Mouse (Mus musculus) heart, postnatal 14 days (tissue): ENCODE results near the gene Usp29. TPM values are rescaled to one million over a fixed set of nuclear protein-coding genes. Genes with fewer than 3 reads are reported as not detected.
"Not testable (repeated sequence)": the region's sequence is repeated elsewhere in the genome, so short reads cannot be mapped to it uniquely, and the experiment has no call there.

ENCODE experiments used
- DNase-seq, 2 experiments: peaks; one replicate each; pipeline ENCODE4 v3.0.0; 2021 to 2022
- intact Hi-C: fragments of 180-260 bp; cut with DNase I; formaldehyde crosslinking; loops from one replicate; pipeline ENCODE4 v1.15.1; 2025
- total RNA-seq, 2 experiments: library from RNA; stranded (reverse); gene quantifications; 2 replicates each; pipeline ENCODE4 v1.2.3; 2021

The Usp29 gene
- total RNA-seq, 2 experiments from 2014 or later, result 0.22 to 0.57 TPM

DNA sequence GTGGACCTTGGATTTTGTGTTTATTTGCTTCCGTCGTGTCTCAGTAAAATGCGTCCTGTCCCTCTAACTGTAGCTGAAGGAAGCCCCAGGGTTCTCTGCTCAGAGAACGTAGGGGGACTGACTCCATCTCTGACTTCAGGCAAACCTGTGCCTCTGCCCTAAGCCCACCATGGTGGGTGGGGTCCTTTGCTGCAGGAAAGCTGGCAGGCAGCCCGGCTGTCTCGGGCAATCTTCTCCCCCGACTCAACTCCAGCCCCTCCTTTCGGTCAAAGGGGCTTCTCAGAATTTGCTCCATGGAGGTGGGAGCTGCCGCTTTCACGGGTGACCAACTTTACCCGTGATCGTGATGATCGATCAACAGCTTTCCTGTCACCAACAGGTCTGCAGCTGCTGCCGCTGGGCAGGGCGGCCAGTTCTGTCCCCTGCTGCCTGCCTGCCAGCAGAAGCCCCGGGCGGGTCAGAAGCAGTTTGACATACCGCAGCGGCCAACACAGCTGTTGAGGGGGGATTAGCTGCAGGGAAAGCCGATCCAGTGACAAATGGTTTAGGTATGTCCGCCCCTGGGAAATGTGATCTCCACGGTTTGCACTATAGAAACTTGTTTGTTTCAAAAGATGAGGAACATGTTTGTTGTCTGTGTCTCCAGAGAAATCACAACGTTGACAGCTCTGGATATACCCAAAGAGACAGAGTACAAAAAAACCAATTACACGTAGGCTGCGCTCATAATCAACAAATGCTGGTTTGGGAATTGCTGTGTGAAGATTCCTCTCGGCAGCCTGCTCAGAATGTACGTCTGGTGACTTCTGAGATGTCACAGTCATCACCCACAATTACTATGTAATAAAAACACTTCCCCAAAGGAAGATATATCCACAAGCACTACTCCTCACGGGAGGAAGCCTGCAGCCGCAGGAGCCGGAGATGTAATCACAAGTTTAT is 183.3 kb downstream of the Usp29 start:
- peak; percentile 47 to 63 for DNase-seq
- intact Hi-C loops, result loop anchor here (10.0 kb wide), 1 partner anchor 109 kb away; no protein-coding TSS in a partner anchor

DNA sequence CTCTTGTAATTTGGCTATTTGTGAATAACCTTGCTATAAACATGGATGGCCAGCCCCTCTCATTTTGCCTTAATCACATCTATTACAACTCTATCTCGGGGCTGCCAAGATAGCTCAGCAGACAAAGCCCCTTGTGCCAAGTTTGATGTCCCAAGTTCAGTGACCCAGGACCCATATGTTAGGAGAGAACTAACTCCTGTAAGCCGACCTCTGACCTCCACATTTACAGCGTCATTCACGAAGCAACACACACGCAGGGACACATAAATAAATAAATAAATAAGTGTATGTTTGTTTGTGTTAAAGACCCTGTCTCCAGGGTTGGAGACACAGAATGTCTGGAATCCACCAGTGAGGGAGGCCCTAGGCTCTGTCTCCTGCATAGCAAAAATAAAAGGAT is 186.7 kb downstream of the Usp29 start:
- DNase-seq, result no peak
- intact Hi-C loops, result loop anchor here (5.0 to 10.0 kb wide), 3 partner anchors 112 to 560 kb away; partner anchors contain the start of genes Peg3 and Usp29

DNA sequence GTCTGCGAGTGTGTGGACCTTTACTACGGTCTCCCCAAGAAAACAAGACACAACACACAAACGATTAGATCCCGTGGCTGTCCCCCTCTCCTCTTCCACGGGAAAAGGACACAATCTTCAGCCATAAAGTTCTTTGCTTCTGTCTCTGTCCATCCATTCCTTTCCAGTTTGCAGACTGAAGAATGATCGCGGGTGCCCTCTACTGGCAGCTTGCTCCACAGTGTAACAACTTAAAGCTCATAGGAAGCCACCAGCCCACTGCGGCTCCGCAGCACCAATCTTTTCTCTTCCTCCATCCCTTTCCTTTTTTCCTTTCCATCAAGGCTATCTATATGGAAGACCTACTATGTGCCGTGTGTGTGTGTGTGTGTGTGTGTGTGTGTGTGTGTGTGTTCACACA is 187.9 kb downstream of the Usp29 start:
- intact Hi-C loops, result loop anchor here (2.0 to 10.0 kb wide), 4 partner anchors 113 to 561 kb away; partner anchors contain the start of genes Peg3 and Usp29
- DNase-seq, result peak; percentile 85 to 88

DNA sequence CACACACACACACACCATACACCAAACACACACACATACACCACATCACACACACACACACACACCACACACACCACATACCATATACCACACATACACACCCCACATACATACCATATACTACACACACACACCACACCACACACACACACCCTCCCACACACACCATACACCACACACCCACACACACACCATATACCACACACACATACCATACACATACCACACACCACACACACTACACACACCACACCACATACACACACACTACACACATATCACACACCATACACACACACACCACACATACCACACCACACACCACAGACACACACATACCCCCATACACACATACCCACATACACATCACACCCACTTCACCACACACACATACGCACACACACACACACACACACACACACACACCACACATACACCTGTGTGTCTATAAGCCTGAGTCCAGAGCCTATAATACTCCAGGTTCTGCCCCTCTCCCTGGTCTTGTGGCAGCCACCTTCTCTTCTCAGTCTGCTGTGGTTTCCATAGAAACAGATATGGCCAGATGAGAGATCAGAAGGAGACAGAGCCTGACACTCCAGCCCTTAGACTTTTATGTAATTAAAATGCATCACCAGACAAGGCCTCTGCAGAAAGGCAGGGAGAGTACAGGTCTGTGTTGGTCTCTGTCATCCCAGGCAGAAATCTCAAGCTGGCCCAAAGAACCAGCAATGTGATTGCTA is 188.9 kb downstream of the Usp29 start:
- intact Hi-C loops, result loop anchor here (2.0 to 10.0 kb wide), 4 partner anchors 114 to 562 kb away; partner anchors contain the start of genes Peg3 and Usp29
- DNase-seq, result no peak

DNA sequence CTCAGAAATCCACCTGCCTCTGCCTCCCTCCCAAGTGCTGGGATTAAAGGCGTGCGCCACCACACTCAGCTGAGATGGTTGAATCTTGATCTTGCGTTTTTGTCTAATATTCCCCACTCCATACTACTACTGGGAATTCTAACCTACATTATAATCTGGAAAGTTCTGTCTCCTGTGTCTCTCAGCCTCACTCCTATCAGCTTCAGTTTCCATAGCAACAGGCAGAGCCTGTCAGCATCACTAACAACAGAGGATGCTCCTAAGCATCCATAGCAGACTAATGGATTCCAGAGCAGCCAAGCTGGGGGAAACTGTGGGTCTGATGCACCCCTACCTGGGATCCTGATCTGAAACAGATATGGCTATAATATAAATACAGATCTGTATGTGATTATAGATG is 193.1 kb downstream of the Usp29 start:
- intact Hi-C loops, result loop anchor here (5.0 kb wide), 1 partner anchor 486 kb away; the partner anchor contains the start of gene Olfr1344
- no peak for DNase-seq

DNA sequence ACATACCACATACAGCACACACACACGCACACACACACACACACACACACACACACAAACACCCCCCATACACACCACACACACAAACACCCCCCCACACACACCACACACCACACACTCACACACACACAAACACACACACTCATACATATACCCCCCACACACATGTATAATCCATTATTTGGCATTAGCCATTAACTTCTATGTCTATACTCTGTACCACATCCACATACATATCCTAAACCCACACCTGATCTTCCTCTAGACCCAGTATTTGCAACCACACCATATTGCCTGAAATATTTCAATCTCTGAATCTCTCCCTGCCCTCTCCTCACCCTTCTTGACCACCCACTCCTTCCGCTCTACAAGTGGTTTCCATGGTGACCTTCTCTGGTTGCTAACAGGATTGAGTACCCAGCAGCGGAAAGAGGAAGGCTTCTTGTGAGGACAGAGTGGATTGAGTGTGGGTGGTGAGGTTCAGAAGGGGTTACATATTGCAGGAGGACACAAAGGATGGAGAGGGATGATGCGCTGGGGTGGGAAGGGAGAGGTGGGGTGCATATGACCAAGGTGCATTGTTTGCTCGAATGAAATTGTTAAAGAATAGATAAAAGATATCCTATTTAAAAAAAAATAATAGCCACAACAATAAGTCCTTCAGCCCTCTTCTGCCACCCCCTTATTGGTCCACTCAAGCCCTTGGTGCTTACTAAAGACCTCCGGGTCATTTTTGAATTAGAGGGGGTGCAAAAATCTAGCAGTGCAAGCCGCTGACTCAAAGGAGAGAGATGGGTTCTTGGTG is 195.8 kb downstream of the Usp29 start:
- DNase-seq, result no peak
- intact Hi-C loops, result no loop called here

DNA sequence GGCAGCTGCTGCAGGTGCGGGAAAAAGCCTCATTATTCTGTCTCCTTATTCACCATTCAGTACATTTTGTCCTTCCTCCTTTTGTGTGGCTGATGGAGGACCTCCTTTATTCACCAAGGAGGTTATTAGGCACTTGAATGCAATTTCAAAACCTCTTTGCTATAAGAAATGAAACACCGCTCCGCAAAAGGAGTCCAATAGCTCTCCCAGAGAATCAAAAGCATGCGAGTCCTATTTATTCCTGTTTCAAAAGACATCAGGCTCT is 196.3 kb downstream of the Usp29 start:
- no peak for DNase-seq
- intact Hi-C loops, result no loop called here

DNA sequence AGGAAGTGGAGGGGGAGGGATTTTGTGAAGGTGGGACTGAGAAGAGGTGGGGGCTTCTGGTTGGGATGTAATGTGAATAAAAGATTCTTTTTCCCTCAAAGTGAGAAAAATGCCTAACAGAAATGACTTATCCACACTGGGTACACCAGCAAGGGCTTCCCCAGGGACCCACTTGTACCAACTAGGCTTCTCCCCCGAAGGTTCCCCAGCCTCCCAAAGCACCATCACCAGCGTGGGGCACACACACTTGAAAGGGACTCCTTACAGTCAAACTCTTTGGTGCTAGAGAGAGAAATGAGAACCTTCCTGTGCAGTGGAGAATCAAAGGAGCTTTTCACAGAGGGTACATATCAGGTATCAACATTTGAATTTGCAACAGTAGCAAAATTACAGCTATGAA is 198.9 kb downstream of the Usp29 start:
- no peak for DNase-seq
- intact Hi-C loops, result no loop called here

DNA sequence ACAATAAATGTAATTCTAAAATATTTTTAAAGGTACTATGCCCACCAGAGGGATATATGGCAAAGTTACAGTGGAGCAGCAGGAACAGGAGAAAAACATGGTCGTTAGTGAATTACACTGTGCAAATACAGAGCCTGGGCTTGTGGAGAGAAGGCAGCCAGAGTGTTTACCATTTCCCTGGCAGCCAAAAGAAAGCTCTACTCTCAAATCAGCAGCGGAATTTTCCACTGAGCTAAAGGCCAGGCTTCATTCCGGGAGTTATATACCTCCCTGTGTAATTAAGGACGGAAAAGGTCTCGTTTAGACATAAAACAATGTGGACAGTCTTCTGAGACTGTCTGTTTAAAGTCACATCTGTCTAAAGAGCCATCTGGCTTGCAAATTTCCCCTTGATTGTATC is 204.4 kb downstream of the Usp29 start:
- DNase-seq, result no peak
- intact Hi-C loops, result loop anchor here (5.0 kb wide), 1 partner anchor 347 kb away; no protein-coding TSS in a partner anchor

DNA sequence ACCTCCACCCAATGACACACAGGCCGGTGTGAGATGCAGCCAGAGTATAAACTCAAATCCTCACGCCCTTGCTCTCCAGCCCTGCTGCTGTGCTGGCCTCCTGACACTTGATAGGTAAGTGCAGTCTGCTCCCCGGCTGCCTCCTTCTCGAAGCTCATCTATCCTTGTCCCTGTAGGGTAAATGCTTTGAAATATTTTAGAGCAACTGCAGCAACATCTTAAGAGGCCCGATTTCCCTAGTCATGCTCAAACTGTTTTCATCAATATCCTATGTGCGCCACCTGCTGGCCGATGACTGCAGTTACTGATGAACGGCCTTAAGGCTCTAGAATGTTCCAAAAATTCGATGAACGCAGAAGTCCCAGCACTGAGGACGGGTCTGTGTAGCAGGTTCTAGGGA is 206.7 kb downstream of the Usp29 start:
- DNase-seq, result peak; percentile 74 to 81
- intact Hi-C loops, result loop anchor here (1.0 to 5.0 kb wide), 4 partner anchors 278 to 578 kb away; no protein-coding TSS in a partner anchor

DNA sequence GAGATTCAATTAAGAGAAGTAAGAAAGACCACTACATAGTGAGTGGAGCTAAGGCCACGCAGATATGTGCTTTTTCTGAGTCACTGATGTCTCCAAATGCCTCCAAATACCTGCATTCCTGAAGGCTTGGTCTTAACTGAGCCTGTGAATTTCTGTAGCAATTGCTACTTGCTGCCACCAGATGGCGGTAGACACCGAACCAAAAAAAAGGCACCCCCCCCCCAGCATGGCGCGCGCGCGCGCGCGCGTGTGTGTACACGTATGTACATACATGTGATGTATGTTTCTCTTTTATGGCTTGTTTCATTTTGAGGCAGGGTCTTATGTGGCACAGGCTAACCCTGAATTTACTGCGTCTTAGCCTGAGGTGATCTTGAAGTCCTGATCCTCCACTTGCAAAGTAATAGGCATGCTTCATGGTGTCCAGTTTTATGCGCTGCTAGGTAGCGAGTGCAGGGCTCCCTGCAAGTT is 210.4 kb downstream of the Usp29 start:
- intact Hi-C loops, result loop anchor here (5.0 kb wide), 2 partner anchors 247 to 337 kb away; partner anchors contain the start of gene Gm45844
- peak in 1 of 2 experiments; percentile 9 for DNase-seq

DNA sequence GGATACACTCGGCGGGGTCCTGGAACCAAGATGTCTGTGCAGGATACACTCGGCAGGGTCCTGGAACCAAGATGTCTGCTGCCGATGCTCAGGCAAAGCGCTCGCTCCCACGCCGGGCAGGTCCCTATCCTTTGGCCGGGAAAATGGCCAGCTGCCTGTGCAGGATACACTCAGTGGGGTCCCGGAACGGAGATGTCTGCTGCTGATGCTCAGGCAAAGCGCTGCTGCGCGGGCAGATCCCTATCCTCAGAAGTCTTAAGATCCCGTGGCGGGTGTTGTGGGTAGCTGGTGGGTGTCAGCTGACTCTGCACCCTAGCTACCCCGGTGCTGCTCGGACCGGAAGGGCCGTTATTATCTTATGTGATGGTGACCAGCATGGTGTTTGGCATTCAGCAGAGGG is 217.7 kb downstream of the Usp29 start:
- intact Hi-C loops, DNase-seq: not testable (repeated sequence)

DNA sequence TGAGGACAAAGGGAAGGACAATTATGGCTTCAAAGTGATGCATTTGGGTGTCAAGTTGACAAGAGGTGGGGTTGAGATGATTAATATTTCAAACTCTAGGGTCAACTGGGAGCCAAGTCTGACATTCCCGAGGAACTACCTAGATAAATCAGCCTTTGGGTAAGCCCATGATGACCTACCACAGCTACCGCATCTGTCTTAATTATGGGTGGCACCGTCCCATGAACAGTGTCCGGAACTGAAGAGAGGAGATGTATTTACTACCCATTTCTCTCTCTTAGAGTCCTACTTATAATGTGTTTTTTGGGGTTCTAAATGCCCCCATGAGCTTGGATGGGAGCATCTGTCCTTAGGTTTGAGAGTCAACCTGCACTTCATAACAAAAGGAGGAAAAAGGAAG is 226.2 kb downstream of the Usp29 start:
- intact Hi-C loops, result no loop called here
- no peak for DNase-seq

DNA sequence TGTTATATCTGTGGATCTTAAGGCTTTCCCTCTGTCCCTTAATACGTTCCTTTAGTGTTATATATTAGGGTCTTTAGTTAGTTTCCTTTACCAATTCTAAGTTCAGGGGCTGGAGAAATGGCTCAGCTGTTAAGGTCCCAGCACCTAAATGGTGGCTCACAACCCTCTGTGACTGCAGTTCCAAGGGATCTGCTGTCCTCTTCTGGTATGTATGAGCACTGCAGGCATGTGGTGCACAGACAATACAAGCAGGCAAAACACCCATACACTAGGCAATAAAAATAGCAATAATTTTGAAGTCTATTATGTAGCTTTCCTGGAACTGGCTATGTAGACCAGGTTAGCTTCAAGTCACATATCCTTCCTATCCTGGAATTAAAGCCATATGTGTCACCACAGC is 228.2 kb downstream of the Usp29 start:
- intact Hi-C loops, result no loop called here
- no peak for DNase-seq

DNA sequence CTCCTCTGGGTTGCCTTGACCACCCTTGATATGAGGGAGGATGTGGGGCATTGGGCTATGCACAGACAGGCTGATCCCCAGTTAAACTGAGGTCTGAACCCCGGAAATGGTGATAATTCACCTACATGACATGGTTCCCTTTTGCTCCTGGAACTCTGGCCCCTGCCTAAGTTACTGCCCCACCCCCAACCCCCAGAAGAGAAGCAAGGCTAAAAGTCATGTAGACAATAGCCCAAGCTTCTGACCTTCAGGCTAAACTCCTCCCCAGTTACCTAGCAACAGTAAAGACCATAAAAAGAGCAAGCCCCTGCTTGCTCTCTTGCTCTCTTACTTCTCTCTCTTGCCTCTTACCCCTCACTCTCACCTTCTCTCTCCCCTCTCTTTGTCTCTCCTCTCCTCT is 243.2 kb downstream of the Usp29 start:
- no peak for DNase-seq
- intact Hi-C loops, result no loop called here

DNA sequence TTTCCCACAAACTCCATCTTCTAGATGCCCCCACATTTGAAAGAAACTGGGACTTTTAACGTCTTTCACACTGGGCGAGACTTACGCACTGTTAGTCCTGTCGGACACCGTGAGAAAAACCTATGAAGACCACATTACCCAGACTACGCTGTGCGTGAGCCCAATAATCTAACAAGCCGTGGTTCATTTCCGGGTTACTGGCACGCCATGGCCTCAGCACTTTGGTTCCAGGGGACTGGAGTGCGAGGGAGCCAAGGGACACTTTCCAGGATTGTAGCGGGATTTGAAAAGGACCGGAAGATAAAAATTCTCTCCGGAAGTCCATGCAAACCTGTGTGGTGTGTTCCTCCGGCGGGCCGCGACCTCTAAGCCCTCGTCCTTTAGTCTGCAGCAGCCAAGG is 246.5 kb downstream of the Usp29 start:
- intact Hi-C loops, result no loop called here
- no peak for DNase-seq

DNA sequence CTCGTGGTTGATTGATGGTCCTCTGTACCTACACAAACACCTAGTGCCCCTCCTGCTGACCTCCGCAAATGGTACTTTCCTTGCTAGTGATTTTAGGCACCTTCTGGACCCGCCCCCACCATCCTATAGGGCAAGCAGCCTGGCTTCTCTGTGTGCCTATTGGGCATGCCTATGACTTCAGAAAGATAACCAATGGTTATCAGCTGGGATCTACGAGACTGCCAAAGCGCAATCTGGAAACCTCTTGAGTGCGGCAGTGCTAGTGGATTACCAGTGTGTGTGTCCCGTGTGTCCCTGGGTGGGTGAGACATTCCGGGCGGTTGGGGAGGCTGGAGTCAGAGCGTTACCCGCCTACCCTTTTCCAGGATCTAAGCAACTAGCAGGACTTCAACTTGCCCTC is 264.9 kb downstream of the Usp29 start, which contains the start of gene Aurkc:
Gene Aurkc, plus strand, starts transcription at position 50 of the 400 bp plus-strand sequence.
- intact Hi-C loops, DNase-seq: not testable (repeated sequence)

DNA sequence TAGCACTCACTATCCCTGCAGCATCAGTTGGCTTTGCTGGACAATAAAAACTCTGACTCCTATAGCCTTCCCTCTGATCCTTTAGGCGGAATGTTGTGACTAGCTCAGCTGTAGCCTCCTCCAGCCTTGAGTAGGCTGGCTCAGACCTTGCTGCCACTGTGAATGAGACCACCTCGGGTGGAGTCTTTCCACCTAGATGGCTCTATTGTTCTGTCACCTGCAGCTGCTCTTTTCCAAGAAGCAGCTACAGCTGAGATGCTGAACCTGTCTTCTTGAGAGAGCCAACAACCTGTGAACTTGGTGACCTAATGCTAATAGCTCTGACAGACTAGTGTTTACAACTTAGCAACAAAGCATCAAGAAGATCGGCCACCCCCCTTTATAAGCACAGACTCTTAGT is 268.5 kb downstream of the Usp29 start:
- DNase-seq, intact Hi-C loops: not testable (repeated sequence)

DNA sequence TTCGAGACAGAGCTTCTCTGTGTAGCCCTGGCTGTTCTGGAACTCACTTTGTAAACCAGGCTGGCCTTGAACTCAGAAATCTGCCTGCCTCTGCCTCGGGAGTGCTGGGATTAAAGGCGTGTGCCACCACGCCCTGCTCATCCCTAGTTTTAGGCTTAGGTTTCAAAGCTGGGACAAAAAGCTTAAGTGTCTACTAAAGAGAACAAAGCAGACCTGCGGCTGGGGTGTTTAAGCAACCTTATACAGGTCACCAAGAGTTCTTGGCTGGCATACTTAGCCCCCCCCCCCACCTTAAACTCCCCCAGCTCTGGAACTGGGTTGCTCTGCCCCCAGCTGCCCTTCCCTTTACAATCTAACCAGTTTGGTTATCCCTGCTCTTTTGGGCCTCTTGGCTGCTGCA is 275.1 kb downstream of the Usp29 start:
- DNase-seq, intact Hi-C loops: not testable (repeated sequence)
